Mouse (Mus musculus): Measurements from ENCODE around the gene I0C0044D17Rik. TPM values are rescaled to one million over a fixed set of nuclear protein-coding genes. Genes with fewer than 3 reads are reported as not detected.

The I0C0044D17Rik gene
- polyA plus RNA-seq, 1 experiment from 2014 or later = not detected

- Histone ChIP-seq H3K27ac (no peak overlapping the region), H3K9ac (no peak overlapping the region), H3K27me3 (no peaks in the 10 kb centered on the region), H3K36me3 (no peaks in the 10 kb centered on the region), H3K9me3 (no peaks in the 10 kb centered on the region), H3K4me3 (no peak overlapping the region), H3K4me1 (peaks cover 65% of the 10 kb centered on the region), H3K4me2 (replicated peaks) (no peak overlapping the region)
- ATAC-seq (ENCODE audit: low FRiP score, low read depth) = no peak
- WGBS = 92% methylated on average over 9 of the region's 9 CpGs
Observed at GRCm38 (mm10) chr4:98793486-98793885, 30.2 kb downstream of the I0C0044D17Rik start.

DNA sequence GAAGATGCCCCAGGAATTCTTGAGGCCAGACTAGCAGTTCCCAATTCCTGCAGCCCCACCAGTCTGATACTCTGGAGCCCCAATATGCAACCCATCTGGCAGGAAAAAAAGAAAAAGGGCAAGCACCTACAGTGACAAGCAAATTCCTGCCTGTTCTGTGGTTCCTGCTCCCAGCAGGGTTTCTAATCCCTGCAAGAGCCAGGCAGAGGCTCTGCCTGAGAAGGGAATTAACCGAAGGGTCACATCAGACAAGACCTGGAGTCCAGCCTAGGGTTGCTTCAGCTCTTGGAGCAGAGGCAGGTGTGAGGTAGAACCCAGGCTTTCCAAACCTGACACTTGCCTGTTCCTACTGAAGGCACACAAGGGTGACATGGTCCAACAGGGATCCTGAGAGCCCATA, 32.9 kb downstream of the I0C0044D17Rik start:
- Histone ChIP-seq H3K4me2 (replicated peaks) (peak overlapping the region; percentile 54; the same call in 1 of the 2 replicates), H3K27ac (peak overlapping the region; percentile 44), H3K9me3 (no peaks in the 10 kb centered on the region), H3K27me3 (no peaks in the 10 kb centered on the region), H3K4me1 (peaks cover 62% of the 10 kb centered on the region), H3K9ac (0 out of 2 replicates have a peak overlapping the region, but pooled peaks have one; percentile 0), H3K4me3 (no peak overlapping the region), H3K36me3 (no peaks in the 10 kb centered on the region)
- WGBS = 28% methylated on average over 1 of the region's 1 CpGs
- ATAC-seq (ENCODE audit: low FRiP score, low read depth) = no peak

GRCm38 (mm10) chr4:98789861-98790311, 33.8 kb downstream of the I0C0044D17Rik start:
- peak overlapping the region; percentile 54 for H3K4me2 ChIP-seq (replicated peaks)
- no peaks in the 10 kb centered on the region for H3K9me3 ChIP-seq
- H3K27ac ChIP-seq = peak overlapping the region; percentile 90
- H3K27me3 ChIP-seq = no peaks in the 10 kb centered on the region
- H3K4me1 ChIP-seq = peaks cover 53% of the 10 kb centered on the region
- ATAC-seq (ENCODE audit: low FRiP score, low read depth) = no peak
- peaks cover 2% of the 10 kb centered on the region; the same call in 1 of the 2 replicates for H3K36me3 ChIP-seq
- H3K9ac ChIP-seq = 0 out of 2 replicates have a peak overlapping the region, but pooled peaks have one; percentile 31
- H3K4me3 ChIP-seq = peak overlapping the region; percentile 19
- WGBS = 7% methylated on average over 10 of the region's 10 CpGs

DNA sequence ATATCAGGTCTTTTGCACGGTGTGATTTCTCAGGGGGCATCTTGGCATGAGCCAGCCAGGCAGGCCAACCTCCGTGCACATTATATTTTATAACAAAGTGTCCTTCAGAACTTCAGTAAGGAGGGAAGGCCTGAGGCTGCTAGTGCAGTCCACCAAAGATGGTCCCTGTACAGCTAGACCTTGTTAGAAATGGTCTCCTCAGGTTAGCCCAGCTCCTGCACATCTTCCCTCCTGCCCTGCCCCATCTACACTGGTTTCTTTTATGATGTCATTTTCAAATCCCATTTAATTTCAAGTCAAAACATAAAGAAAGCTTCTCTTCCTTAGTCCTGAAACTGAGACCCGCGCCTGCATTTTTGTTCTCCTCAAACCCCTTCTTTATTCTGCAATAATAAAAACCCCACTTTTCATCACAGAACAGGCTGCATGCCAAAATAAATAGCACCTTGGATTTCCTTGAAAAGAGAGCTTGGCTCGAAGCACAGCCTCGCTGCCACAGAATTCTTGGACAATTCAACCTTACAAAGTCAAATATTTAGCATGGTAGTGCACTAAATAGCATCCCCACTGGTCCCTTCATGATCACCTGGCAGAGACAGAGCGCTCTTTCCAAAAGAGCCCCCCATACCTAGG, 34.4 kb downstream of the I0C0044D17Rik start:
- 30% methylated on average over 7 of the region's 7 CpGs for whole genome bisulfite sequencing
- Histone ChIP-seq H3K4me2 (replicated peaks) (peak overlapping the region; percentile 54), H3K36me3 (peaks cover 8% of the 10 kb centered on the region), H3K27ac (peak overlapping the region; percentile 90), H3K9me3 (no peaks in the 10 kb centered on the region), H3K27me3 (no peaks in the 10 kb centered on the region), H3K9ac (0 out of 2 replicates have a peak overlapping the region, but pooled peaks have one; percentile 31), H3K4me1 (peaks cover 47% of the 10 kb centered on the region), H3K4me3 (peak overlapping the region; percentile 19)
- ATAC-seq (ENCODE audit: low FRiP score, low read depth) = peak; percentile 26; the same call in 1 of the 2 replicates

DNA sequence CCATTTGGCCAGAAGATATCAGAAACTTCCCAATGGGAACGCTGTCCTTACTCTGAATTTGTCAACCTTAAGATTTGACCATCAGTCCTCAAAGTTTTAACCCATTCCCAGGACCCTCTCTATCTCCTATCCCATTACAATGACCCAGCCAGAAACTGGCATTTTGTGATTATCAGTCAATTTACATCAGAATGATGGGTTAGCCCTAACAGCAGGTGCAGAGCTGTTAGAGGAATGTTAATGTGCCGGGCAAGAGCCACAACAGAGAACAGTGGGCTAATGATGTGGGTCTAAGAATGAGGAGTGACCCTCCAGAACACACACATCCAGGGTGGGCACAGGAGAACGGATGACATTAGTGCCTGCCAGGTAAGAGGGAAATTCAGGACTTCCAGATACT, 37.4 kb downstream of the I0C0044D17Rik start:
- H3K4me3 ChIP-seq = no peak overlapping the region
- H3K9me3 ChIP-seq = no peaks in the 10 kb centered on the region
- H3K4me2 ChIP-seq (replicated peaks) = no peak overlapping the region
- 45% methylated on average over 3 of the region's 3 CpGs for WGBS
- H3K9ac ChIP-seq = no peak overlapping the region
- H3K36me3 ChIP-seq = peaks cover 22% of the 10 kb centered on the region
- no peak for ATAC-seq (ENCODE audit: low FRiP score, low read depth)
- H3K27ac ChIP-seq = no peak overlapping the region
- H3K27me3 ChIP-seq = no peaks in the 10 kb centered on the region
- H3K4me1 ChIP-seq = peaks cover 45% of the 10 kb centered on the region

DNA sequence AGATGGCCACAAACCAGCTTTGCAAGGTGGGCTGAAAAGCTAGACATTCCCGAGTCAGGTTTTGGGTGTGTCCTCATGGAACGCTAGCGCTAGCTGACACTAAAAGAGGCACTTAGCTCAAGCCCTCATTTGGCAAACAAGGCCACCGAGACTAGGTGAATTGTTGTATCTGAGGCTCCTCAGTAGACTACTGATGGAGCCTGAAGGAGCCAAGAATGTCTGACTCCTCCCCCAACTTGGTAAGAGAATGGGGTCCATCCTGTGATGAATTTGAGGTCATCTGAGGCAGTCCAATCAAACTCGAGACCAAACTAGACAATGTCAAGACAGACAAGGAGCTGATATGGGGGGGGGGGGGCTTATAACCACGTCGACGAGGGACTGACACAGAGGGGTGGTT, 37.8 kb downstream of the I0C0044D17Rik start:
- no peak overlapping the region for H3K9ac ChIP-seq
- no peak for ATAC-seq (ENCODE audit: low FRiP score, low read depth)
- H3K27ac ChIP-seq = no peak overlapping the region
- H3K4me2 ChIP-seq (replicated peaks) = no peak overlapping the region
- H3K9me3 ChIP-seq = no peaks in the 10 kb centered on the region
- 40% methylated on average over 8 of the region's 8 CpGs for WGBS
- H3K36me3 ChIP-seq = peaks cover 22% of the 10 kb centered on the region
- H3K4me3 ChIP-seq = no peak overlapping the region
- no peaks in the 10 kb centered on the region for H3K27me3 ChIP-seq
- peaks cover 42% of the 10 kb centered on the region for H3K4me1 ChIP-seq

- Histone ChIP-seq H3K36me3 (peaks cover 18% of the 10 kb centered on the region; the same call in 1 of the 2 replicates), H3K9ac (no peak overlapping the region), H3K9me3 (no peaks in the 10 kb centered on the region), H3K4me3 (no peak overlapping the region), H3K4me2 (replicated peaks) (peak overlapping the region; percentile 30), H3K4me1 (peaks cover 51% of the 10 kb centered on the region), H3K27ac (peak overlapping the region; percentile 10; the same call in 1 of the 2 replicates), H3K27me3 (no peaks in the 10 kb centered on the region)
- ATAC-seq (ENCODE audit: low FRiP score, low read depth) = no peak
- 10% methylated on average over 16 of the region's 16 CpGs for WGBS
Observed at GRCm38 (mm10) chr4:98778219-98778618, 45.4 kb downstream of the I0C0044D17Rik start.

DNA sequence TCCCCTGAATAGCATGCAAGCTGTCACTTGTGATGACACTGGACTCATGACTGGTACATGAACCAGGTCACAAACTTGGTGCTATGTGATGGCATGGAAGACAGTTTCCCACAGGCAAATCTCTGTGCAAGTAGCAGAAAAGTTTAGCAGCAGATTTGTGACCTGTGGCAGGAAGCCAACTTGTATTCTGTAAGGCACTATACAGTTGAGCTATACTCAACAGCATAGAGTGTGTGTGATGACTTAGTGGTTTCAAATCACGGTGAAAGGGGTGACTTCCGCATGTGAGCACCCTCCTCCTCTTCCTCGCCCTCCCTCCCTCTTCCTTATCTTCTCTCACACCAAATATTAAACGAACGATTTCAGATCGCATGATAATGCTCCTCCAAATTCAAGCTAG, 46.2 kb downstream of the I0C0044D17Rik start:
- Histone ChIP-seq H3K9ac (no peak overlapping the region), H3K9me3 (no peaks in the 10 kb centered on the region), H3K4me3 (no peak overlapping the region), H3K4me1 (peaks cover 51% of the 10 kb centered on the region), H3K4me2 (replicated peaks) (no peak overlapping the region), H3K27ac (peak overlapping the region; percentile 85), H3K36me3 (peaks cover 24% of the 10 kb centered on the region), H3K27me3 (no peaks in the 10 kb centered on the region)
- 0 out of 2 replicates have a peak, but pooled peaks have one; percentile 30 for ATAC-seq (ENCODE audit: low FRiP score, low read depth)
- WGBS = 70% methylated on average over 6 of the region's 6 CpGs

DNA sequence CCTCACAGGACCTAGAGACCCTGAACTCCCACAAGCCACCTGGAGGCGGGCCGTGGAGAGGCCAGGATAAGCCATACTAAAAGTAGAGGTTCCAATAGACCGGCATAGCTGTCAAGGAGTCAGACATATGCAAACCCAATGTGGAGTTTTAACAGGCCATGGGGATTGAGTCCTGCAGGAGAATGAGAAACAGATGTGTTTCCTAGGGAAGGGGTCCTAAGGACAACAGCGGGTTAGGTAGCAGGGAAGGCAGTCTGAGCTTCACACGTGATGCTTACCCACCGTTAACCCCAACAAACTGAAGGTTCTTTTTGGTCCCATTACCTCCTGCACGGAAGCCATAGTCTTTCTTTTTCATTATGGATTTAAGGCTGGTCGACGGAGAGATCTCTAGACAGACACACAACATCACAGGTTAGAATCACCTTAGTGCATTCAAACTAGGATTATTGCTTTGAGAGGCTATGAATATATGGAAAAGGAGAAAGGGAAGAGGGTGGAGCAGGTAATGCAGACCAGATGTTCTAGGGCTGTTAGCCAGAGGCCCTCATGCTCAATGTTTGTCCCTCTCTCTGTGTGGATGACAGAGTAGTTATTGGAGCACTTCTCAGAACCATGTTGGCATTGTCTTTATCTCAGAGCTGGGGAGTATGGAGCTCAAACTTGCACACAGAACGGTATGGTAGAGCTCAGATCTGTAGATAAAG, 46.8 kb downstream of the I0C0044D17Rik start:
- H3K9ac ChIP-seq = no peak overlapping the region
- 0 out of 2 replicates have a peak overlapping the region, but pooled peaks have one; percentile 15 for H3K4me2 ChIP-seq (replicated peaks)
- peak; percentile 82 for ATAC-seq (ENCODE audit: low FRiP score, low read depth)
- H3K27ac ChIP-seq = peak overlapping the region; percentile 85
- H3K4me3 ChIP-seq = no peak overlapping the region
- 27% methylated on average over 10 of the region's 10 CpGs for WGBS
- peaks cover 27% of the 10 kb centered on the region for H3K36me3 ChIP-seq
- H3K4me1 ChIP-seq = peaks cover 51% of the 10 kb centered on the region
- H3K9me3 ChIP-seq = no peaks in the 10 kb centered on the region
- H3K27me3 ChIP-seq = no peaks in the 10 kb centered on the region

- Histone ChIP-seq H3K4me3 (no peak overlapping the region), H3K27ac (no peak overlapping the region), H3K9me3 (no peaks in the 10 kb centered on the region), H3K9ac (no peak overlapping the region), H3K4me1 (peaks cover 29% of the 10 kb centered on the region), H3K4me2 (replicated peaks) (no peak overlapping the region), H3K27me3 (no peaks in the 10 kb centered on the region), H3K36me3 (peaks cover 46% of the 10 kb centered on the region)
- 88% methylated on average over 5 of the region's 5 CpGs for WGBS
- ATAC-seq (ENCODE audit: low FRiP score, low read depth) = no peak
Observed at GRCm38 (mm10) chr4:98773785-98774184, 49.9 kb downstream of the I0C0044D17Rik start.
